Mouse (Mus musculus) testis, postnatal 14 days (tissue): ENCODE measurements around the gene Sec22b.

Experiments used
- DNase-seq: peaks from one replicate; pipeline ENCODE4 v3.0.0; 2021; ENCODE audit warnings: low spot score

The Sec22b gene

GRCm38 (mm10) chr3:97900516-97901490 lies at the start of gene Sec22b:
Gene Sec22b, plus strand, starts transcription at chr3:97901190.
- DNase-seq: peak; percentile 88

GRCm38 (mm10) chr3:97851803-97852202 lies 49.2 kb upstream of the Sec22b start:
- DNase-seq: no peak

GRCm38 (mm10) chr3:97854575-97855384 lies 46.2 kb upstream of the Sec22b start:
- DNase-seq: no peak

- DNase-seq: no peak
Measured at GRCm38 (mm10) chr3:97859400-97859799, 41.6 kb upstream of the Sec22b start.

GRCm38 (mm10) chr3:97860820-97861451 lies 40.1 kb upstream of the Sec22b start:
- DNase-seq: no peak

- no peak for DNase-seq
Measured at GRCm38 (mm10) chr3:97866696-97867095, 34.3 kb upstream of the Sec22b start.

GRCm38 (mm10) chr3:97867221-97868023 lies 33.6 kb upstream of the Sec22b start:
- DNase-seq: no peak

GRCm38 (mm10) chr3:97868024-97868689 lies 32.8 kb upstream of the Sec22b start:
- peak; percentile 16 for DNase-seq

GRCm38 (mm10) chr3:97868733-97869132 lies 32.3 kb upstream of the Sec22b start:
- DNase-seq: no peak

GRCm38 (mm10) chr3:97869730-97870129 lies 31.3 kb upstream of the Sec22b start:
- DNase-seq: no peak

GRCm38 (mm10) chr3:97874777-97875176 lies 26.2 kb upstream of the Sec22b start:
- no peak for DNase-seq

- DNase-seq: no peak
Measured at GRCm38 (mm10) chr3:97876259-97876658, 24.7 kb upstream of the Sec22b start.

GRCm38 (mm10) chr3:97879222-97879621 lies 21.8 kb upstream of the Sec22b start:
- DNase-seq: peak; percentile 29

- DNase-seq: no peak
Measured at GRCm38 (mm10) chr3:97881576-97881975, 19.4 kb upstream of the Sec22b start.

GRCm38 (mm10) chr3:97887785-97888167 lies 13.2 kb upstream of the Sec22b start:
- DNase-seq: no peak

GRCm38 (mm10) chr3:97888168-97888901 lies 12.7 kb upstream of the Sec22b start, which contains the start of gene Pde4dip:
Gene Pde4dip, minus strand, starts transcription at chr3:97888707.
- DNase-seq: no peak

- no peak for DNase-seq
Measured at GRCm38 (mm10) chr3:97890205-97890604, 10.8 kb upstream of the Sec22b start.

- DNase-seq: peak; percentile 36
Measured at GRCm38 (mm10) chr3:97894695-97895094, 6.3 kb upstream of the Sec22b start.

GRCm38 (mm10) chr3:97898381-97898780 lies 2.6 kb upstream of the Sec22b start:
- DNase-seq: no peak

GRCm38 (mm10) chr3:97901586-97901985 lies 596 bp downstream of the Sec22b start:
- no peak for DNase-seq
